Mouse (Mus musculus) gastrocnemius, postnatal 4 days (tissue): Measurements from ENCODE around the gene Ulk4. TPM values are rescaled to one million over a fixed set of nuclear protein-coding genes. Genes with fewer than 3 reads are reported as not detected.

Experiments
- DNase-seq, 2 experiments: peaks; one replicate each; pipeline ENCODE4 v3.0.0; 2021 to 2022; ENCODE audit warnings: low spot score in 2 of 2, mixed read lengths in 2 of 2
- long read RNA-seq, 2 experiments: library from polyadenylated mRNA; stranded (forward); transcript quantifications; one replicate each; pipeline ENCODE4 v2.0.0; 2021
- total RNA-seq, 2 experiments: library from RNA; stranded (reverse); gene quantifications; 2 replicates each; pipeline ENCODE4 v1.2.3; 2021

Ulk4 gene
- 1 to 10 TPM; 2.2 to 2.3 TPM for total RNA-seq
- long read RNA-seq, experiment 1, partial matches to known transcripts, result 1 of 1 reads
- long read RNA-seq, experiment 1, other reads (novel, unspliced or antisense), result 0 of 1 reads
- long read RNA-seq, experiment 2, partial matches to known transcripts, result 0 of 1 reads
- long read RNA-seq, experiment 2, other reads (novel, unspliced or antisense), result 1 of 1 reads

DNA sequence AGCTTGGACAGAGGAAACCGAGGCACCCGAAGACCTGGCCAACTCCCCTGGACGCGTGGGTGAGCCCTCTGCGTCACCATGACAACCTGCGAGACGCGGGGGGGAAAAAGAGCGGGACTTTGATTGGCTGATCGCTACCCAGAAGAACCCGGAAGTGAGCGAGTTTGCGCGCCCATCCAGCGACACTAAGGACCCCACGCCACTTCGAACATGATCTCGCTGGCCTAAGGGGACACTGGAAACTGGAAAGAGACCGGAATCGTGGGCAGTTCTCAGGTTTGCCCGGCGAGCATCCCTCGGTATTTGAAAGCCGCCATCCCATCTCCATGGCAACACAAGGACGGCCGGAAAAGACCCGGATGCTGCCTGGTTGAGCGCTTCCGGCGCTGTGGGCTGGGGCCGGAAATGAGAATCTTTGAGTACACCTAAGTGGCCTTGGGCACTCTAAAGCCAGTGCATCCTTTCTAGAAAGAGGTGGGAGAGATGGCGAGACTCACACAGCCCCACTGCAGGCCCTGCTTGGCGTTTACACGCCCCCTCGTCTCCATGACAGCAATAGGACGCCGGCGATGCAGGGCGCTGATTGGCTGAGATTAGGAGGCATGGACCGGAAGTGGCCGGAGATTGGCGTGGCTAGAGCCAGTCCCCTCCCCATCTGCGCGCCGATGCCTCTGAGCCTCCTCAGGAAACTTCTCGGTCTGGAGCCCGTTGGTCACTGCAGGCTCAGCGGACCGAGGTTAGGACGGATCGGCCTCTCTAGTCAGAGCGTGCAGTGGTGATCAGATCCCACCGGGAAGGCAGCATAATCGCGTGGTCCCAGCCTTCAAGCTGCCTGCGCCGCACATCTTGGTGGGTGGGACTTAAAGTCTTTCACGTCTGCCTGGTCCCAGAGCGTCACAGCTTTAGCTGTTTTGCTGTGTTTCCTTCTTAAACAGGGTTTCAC, at the start of gene Ulk4:
TSS of gene Ulk4 (minus strand) at position 80 of the 943 bp plus-strand sequence.
- DNase-seq, result peak; percentile 78 to 91

DNA sequence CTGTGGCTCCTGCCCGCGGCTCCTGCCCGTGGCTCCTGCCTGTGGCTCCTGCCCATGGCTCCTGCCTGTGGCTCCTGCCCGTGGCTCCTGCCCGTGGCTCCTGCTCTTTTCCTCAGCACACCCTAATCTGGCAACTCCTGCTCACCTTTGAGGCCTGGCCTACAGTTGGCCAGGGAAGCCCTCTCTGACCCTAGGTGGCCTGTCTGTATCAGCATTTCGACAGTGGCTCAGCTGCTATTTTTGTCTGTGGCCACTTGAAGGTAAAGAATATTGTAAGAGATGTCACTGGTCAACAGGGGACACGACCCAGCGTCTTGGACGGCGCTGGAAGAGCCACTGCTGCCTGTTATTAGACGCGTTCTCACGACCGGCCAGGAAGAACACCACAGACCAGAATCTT, 45.0 kb upstream of the Ulk4 start:
- DNase-seq, result no peak

DNA sequence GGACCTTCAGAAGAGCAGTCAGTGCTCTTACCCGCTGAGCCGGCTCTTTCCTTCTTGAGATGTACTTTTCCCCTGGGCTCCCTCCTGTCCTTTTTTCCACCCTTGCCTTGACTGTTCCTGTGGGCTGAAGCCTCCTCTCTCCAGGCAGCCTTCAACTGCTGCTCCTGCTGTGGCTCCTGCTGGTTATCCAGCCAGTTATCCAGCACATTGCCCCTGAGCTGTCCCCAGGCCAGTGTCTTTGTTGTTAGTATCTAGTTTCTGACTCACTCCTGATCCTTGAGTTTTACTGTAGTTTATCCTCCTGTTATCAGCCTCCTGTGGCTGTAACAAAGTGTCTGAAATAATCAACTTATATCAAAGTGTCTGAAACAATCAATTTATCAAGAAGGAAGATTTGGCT, 44.1 kb upstream of the Ulk4 start:
- no peak for DNase-seq

GRCm38 (mm10) chr9:121320433-121320832, 43.4 kb upstream of the Ulk4 start:
- no peak for DNase-seq

GRCm38 (mm10) chr9:121319323-121319966, 42.4 kb upstream of the Ulk4 start:
- no peak for DNase-seq

GRCm38 (mm10) chr9:121316621-121317405, 39.8 kb upstream of the Ulk4 start:
- DNase-seq, result peak in 1 of 2 experiments; percentile 44

DNA sequence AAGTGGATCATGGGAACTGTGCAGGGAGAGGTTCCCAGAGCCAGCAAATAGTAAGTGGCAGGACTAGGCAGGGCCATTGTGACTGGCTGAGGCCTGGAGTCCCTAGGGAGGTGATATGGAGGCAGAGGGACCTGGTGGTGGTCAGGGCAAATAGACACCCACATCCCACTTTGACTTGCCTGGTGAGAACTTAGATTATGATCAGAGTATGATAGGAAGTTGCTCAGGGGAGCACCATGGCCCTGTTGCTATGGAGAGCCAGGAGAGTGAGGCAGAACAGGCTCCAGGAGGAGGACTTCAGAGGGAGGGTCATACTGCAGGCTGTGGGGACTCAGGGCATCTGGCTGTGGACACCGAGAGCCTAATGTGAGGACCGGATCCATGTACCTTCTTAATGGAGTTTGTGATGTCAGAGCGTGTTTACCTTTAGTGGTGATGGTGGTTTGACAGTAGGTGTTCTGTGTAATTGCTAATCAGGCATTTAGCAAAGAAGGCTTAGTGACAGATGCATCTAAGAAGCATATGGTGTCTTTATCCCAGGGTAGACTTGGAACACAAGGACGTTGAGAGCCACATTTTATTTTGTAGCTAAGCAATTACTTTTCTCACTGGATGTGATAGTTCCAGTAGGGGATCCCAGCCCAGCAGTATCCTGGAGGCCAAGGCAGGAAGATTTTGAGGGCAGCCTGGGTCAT, 39.1 kb upstream of the Ulk4 start:
- DNase-seq, result no peak

DNA sequence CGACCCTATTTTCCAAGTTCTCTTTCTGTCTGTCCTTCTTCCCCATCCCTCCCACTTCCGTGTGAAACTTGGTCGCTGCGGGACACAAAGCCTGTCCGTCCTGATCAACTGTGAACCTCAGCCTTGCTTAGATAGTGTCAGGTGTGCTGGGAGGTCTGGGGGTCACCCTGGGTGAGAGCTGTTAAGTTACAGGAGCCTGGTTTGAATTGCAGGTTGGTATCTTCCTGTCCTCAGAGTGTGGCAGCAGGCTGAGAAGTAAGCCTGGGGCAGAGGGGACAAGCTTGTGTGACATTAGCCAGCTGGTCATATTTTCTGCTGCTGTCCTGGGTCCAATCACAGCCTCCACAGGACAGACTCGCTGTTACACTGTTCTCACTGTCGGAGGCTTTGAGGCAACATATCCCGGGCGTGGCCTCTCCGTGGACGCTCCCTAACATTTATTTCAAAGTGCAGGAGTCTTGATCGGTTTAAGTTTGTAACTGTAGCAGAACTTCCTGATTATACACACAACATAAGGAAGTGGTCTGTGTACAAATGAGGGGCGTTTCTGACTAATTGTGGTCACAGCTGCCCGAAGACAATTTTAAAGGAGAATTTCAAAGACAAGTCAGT, 37.6 kb upstream of the Ulk4 start:
- DNase-seq, result peak in 1 of 2 experiments; percentile 52

DNA sequence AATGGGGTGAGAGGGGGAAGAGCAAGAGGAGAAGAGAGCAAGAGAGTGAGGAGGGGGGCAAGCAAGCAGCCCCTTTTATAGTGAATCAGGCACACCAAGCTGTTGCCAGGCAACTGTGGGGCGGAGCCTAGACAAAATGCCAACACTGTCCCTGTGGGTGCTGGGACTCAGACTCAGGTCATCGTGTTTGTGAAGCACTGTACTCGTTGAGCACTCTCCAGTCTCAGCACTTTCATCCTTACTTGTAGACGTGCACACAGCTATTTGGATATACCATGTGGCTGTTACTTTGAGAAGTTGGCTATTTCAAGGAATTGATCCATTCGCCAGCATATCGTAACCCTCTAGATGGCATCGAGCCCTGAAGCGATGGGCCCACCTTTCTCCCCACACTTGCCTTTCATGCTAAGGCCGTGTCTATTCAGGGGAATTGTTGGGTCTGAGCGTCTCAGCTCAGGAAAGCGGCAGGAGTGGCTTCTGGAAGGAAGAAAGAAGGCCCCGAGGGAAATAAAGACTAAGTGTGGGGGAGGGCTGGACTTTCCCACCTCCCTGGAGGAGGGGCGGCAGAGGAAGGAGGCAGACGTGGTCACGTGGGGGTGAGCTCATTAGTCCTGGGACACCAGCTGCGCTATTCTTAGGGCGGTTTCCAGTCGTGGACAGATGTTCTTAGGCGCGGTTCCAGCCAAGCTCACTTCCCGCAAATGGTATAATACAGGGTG, 36.8 kb upstream of the Ulk4 start:
- DNase-seq, result peak; percentile 71 to 90

DNA sequence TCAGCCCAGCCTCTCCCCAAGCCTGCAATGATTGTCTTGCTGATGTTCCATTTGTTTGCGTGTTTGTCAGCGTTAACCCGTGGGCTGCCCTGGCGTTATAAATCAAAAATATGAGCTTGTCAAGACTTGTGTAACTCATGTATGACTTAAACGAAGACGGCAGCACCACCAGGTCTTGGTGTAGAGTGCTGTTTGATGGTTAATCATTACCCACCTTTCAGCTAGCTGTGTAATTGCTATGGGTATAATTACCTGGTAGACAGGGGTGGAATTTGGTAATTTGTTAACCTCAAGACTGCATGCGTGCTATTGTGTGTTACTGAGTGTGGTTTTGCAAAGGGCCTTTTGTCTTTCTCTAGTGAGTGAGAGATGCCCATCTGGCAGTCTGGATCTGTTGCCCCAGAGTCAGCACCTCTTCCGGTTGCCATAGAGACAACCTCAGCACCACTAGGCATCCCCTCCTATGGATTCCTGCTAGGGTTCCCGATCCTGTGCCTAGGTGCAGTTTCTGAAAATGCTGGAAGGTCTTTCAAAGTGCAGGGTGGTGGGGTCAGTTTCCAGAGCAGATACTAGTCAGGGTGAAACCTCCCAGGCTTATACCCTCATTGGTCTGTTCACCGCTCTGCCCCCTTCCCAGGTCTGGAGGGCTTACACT, 35.4 kb upstream of the Ulk4 start:
- no peak for DNase-seq

GRCm38 (mm10) chr9:121311846-121312236, 34.8 kb upstream of the Ulk4 start:
- no peak for DNase-seq

- no peak for DNase-seq
Measured at GRCm38 (mm10) chr9:121310501-121310900, 33.5 kb upstream of the Ulk4 start.

DNA sequence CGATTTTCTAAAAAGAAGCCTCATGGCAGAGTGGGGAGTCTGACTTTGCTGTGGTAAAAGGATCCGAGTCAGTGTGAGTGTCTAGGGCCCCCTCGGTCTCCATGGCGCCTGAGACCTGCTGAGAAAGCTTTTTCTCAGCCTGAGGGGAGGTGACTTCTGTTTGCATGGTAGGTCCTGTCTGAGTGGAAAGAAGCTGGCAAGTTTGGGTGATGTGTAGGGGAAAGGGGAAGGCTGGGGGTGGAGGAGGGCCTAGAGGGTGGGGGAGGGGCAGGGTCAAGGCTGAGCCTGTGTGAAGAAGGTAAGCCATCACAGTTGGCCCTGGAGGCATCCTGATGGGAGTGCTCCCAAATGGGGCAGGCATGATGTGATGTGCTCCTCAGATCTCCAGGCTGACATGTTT, 32.3 kb upstream of the Ulk4 start:
- no peak for DNase-seq

GRCm38 (mm10) chr9:121305456-121305855, 28.5 kb upstream of the Ulk4 start:
- no peak for DNase-seq

- no peak for DNase-seq
Measured at GRCm38 (mm10) chr9:121304520-121304919, 27.5 kb upstream of the Ulk4 start.

- no peak for DNase-seq
Measured at GRCm38 (mm10) chr9:121303748-121304147, 26.8 kb upstream of the Ulk4 start.

DNA sequence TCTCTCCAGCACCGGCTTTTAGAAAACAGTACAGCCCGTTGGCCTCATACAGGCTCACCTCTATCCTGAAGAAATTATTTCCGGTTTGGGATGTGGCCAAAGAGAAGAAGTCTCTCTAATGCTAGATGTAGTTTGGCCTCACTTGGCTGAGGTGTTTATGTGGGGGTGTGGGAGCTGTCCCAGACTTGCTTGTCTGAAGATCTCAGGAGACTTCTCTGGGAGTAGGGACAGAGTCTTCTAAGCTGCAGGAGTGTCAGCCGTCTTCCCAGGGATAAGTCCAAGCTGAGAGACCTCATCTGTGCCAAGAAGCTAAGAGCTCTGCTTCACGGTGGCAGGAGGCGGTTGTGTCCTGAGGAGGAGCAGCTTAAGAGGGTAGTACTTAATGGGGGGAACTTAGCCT, 26.1 kb upstream of the Ulk4 start:
- DNase-seq, result no peak

DNA sequence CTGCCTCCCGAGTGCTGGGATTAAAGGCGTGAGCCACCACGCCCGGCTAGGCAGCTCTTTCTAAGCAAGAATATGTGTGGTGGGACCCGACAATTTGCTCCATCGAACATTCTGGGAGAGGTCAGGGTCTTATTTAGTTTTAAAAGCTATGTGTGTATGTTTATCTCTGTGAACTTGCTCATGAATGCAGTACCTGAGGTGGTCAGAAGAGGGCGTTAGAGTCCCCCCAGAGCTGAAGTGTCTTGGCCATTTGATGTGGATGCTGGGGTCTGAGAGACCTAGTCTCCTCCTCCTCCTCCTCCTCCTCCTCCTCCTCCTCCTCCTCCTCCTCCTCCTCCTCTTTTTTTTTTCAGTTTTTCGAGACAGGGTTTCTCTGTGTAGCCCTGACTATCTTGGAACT, 25.5 kb upstream of the Ulk4 start:
- no peak for DNase-seq
